Mouse (Mus musculus): ENCODE data around the gene Elmsan1. TPM values are rescaled to one million over a fixed set of nuclear protein-coding genes. Genes with fewer than 3 reads are reported as not detected.

The Elmsan1 gene
- total RNA-seq, 4 experiments from 2014 or later = 21.2 to 31.2 (median 27.3) TPM

Other genes with a start within 250 kb of the Elmsan1 start
- gene Heatr4, start 234.0 kb downstream of the Elmsan1 start, total RNA-seq (2022) = not detected
- gene Acot2, start 231.0 kb downstream of the Elmsan1 start, total RNA-seq (2022) = 10 to 100 TPM; 16.1 to 33.1 (median 23.3) TPM
- 10 to 100 TPM in 3 of 4 experiments, 1 to 10 TPM in 1; 4.8 to 15.3 (median 12.3) TPM for gene Acot1, start 209.4 kb downstream of the Elmsan1 start, total RNA-seq (2022)
- gene Acot4, start 180.5 kb downstream of the Elmsan1 start, total RNA-seq (2022) = 1 to 10 TPM in 2 of 4 experiments, under 1 TPM in 2; 0.56 to 3.5 (median 1.7) TPM
- gene Gm49366, start 179.9 kb downstream of the Elmsan1 start, total RNA-seq (2022) = 1 to 10 TPM in 1 of 4 experiments, not detected in 3; 1.2 TPM
- 1 to 10 TPM in 1 of 4 experiments, under 1 TPM in 1, not detected in 2; 0.29 to 2.8 TPM for gene Acot3, start 166.7 kb downstream of the Elmsan1 start, total RNA-seq (2022)
- gene Acot5, start 149.6 kb downstream of the Elmsan1 start, total RNA-seq (2022) = under 1 TPM in 2 of 4 experiments, not detected in 2; 0.23 to 0.49 TPM
- gene Acot6, start 118.2 kb downstream of the Elmsan1 start, total RNA-seq (2022) = 1 to 10 TPM; 6.0 to 8.1 (median 7.0) TPM
- gene Dnal1, start 104.5 kb downstream of the Elmsan1 start, total RNA-seq (2022) = 10 to 100 TPM; 14.9 to 30.8 (median 22.0) TPM
- under 1 TPM; 0.09 to 0.56 (median 0.35) TPM for gene Pnma1, start 70.4 kb downstream of the Elmsan1 start, total RNA-seq (2022)
- gene Ptgr2, start 66.4 kb upstream of the Elmsan1 start, total RNA-seq (2022) = 10 to 100 TPM; 58.2 to 83.0 (median 73.1) TPM
- 10 to 100 TPM; 30.6 to 50.0 (median 36.0) TPM for gene Zfp410, start 98.0 kb upstream of the Elmsan1 start, total RNA-seq (2022)
- 10 to 100 TPM; 35.6 to 54.7 (median 43.9) TPM for gene Coq6, start 142.8 kb upstream of the Elmsan1 start, total RNA-seq (2022)
- gene Fam161b, start 143.0 kb upstream of the Elmsan1 start, total RNA-seq (2022) = 1 to 10 TPM; 2.3 to 3.9 (median 3.3) TPM
- gene Entpd5, start 190.1 kb upstream of the Elmsan1 start, total RNA-seq (2022) = 100 to 1,000 TPM; 101 to 157 (median 123) TPM
- 1 to 10 TPM; 1.2 to 3.5 (median 2.0) TPM for gene Bbof1, start 190.2 kb upstream of the Elmsan1 start, total RNA-seq (2022)
- gene Rnf113a2, start 198.3 kb upstream of the Elmsan1 start, total RNA-seq (2022) = 10 to 100 TPM; 15.0 to 19.2 (median 17.6) TPM
- 100 to 1,000 TPM; 125 to 228 (median 171) TPM for gene Aldh6a1, start 232.1 kb upstream of the Elmsan1 start, total RNA-seq (2022)
- 10 to 100 TPM; 17.8 to 21.3 (median 19.6) TPM for gene Lin52, start 232.5 kb upstream of the Elmsan1 start, total RNA-seq (2022)

Measured in adrenal gland, adult 8-10 months (tissue).